Mouse (Mus musculus) hindbrain, embryonic 11.5 days (tissue): ENCODE results near the gene Spaca5. TPM values are rescaled to one million over a fixed set of nuclear protein-coding genes. Genes with fewer than 3 reads are reported as not detected.

Experiments used
- ATAC-seq: fragments of 200-750 bp; cut with Nextera tagmentation; 2 replicates; pipeline ENCODE4 v1.8.0; 2017; ENCODE audit warnings: mild to moderate bottlenecking, moderate TSS enrichment, moderate library complexity; ENCODE audit not compliant: low FRiP score
- DNase-seq: peaks from one replicate; pipeline ENCODE4 v3.0.0-alpha.2; 2015; ENCODE audit warnings: low spot score
- H3K27ac ChIP-seq: fragments of 300-500 bp; sonication (generic); 2 replicates; pipeline ENCODE4 v1.5.1; 2014; ENCODE audit warnings: mild to moderate bottlenecking, low read depth, low read length
- H3K27me3 ChIP-seq: fragments of 300-500 bp; sonication (generic); 2 replicates; pipeline ENCODE4 v1.6.1; 2014; ENCODE audit warnings: mild to moderate bottlenecking, low read length, moderate library complexity, mixed read lengths; ENCODE audit not compliant: control insufficient read depth, insufficient read depth
- H3K36me3 ChIP-seq: fragments of 300-500 bp; sonication (generic); 2 replicates; pipeline ENCODE4 v1.6.1; 2014; ENCODE audit warnings: mild to moderate bottlenecking, low read length, moderate library complexity, mixed read lengths; ENCODE audit not compliant: control insufficient read depth, insufficient read depth
- H3K4me1 ChIP-seq: fragments of 300-500 bp; sonication (generic); replicated peaks from 2 replicates; pipeline ENCODE4 v1.6.1; 2014; ENCODE audit warnings: low read length, mixed read lengths; ENCODE audit not compliant: control insufficient read depth, insufficient read depth
- H3K4me2 ChIP-seq: fragments of 300-500 bp; sonication (generic); replicated peaks from 2 replicates; pipeline ENCODE4 v1.6.1; 2014; ENCODE audit warnings: mild to moderate bottlenecking, low read depth, low read length
- H3K4me3 ChIP-seq: fragments of 300-500 bp; sonication (generic); 2 replicates; pipeline ENCODE4 v1.5.1; 2014; ENCODE audit warnings: low read depth, low read length
- H3K9ac ChIP-seq: fragments of 300-500 bp; sonication (generic); 2 replicates; pipeline ENCODE4 v1.6.1; 2014; ENCODE audit warnings: low read depth, low read length
- H3K9me3 ChIP-seq: fragments of 300-500 bp; sonication (generic); 2 replicates; pipeline ENCODE4 v1.6.1; 2016; ENCODE audit warnings: low read length; ENCODE audit not compliant: control insufficient read depth
- WGBS: fragments of 180-500 bp; shearing (Covaris S2); extraction: QIAGEN DNeasy Blood & Tissue Kit; methylation state at CpG from one replicate; pipeline ENCODE4 v1.1.7; 2014; 5-methylcytosine and 5-hydroxymethylcytosine counted together
- polyA plus RNA-seq: library from polyadenylated mRNA; unstranded; fragments of >200 nt; fragmentation: Nextera tagmentation; extraction: Ambion mirVana; gene quantifications from 2 replicates; pipeline ENCODE4 v1.2.1, GENCODE M21; 2014

The Spaca5 gene
- not detected in 2 replicates for polyA plus RNA-seq

DNA sequence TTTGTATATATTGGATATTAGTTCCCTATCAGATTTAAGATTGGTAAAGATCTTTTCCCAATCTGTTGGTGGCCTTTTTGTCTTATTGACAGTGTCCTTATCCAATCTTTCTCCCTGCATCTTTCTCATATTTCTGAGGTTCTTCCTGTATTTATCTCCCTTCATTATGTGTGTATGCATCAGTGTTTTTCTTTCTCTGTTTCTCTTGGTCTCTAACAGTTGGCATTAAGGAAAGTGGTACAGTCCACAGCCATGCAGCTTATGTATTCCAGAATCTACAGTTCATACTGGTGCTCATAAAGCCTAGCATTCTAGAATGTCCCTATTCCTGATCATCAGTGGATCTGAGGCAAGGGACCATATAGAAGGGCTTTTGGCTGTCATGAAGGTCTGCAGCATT lies at the start of gene Spaca5:
Gene Spaca5 (plus strand): TSS at position 301 of the 400 bp plus-strand sequence.
- ATAC-seq (no peak), DNase-seq (no peak)
- Histone ChIP-seq H3K9me3 (no peaks in the 10 kb centered on the region), H3K4me2 (no peak within 1 kb of the TSS), H3K27me3 (no peaks in the 10 kb centered on the region), H3K4me3 (no peak within 1 kb of the TSS), H3K27ac (no peak within 1 kb of the TSS), H3K36me3 (no peaks in the 10 kb centered on the region), H3K4me1 (no peaks in the 10 kb centered on the region), H3K9ac (no peak within 1 kb of the TSS)

GRCm38 (mm10) chrX:21061460-21061859 lies 6.7 kb upstream of the Spaca5 start:
- Histone ChIP-seq H3K4me2 (peak overlapping the region; percentile 39), H3K27me3 (no peaks in the 10 kb centered on the region), H3K9me3 (no peaks in the 10 kb centered on the region), H3K36me3 (no peaks in the 10 kb centered on the region), H3K4me1 (no peaks in the 10 kb centered on the region), H3K9ac (peak overlapping the region; percentile 53; the same call in 1 of the 2 replicates), H3K27ac (no peak overlapping the region), H3K4me3 (peak overlapping the region; percentile 41)
- no peak for ATAC-seq
- no peak for DNase-seq
- WGBS, result 22% methylated on average over 9 of the region's 9 CpGs

- H3K27me3 ChIP-seq, result no peaks in the 10 kb centered on the region
- H3K9ac ChIP-seq, result peak within 1 kb of the TSS; percentile 53
- DNase-seq (peak; percentile 77), ATAC-seq (peak; percentile 95)
- no peaks in the 10 kb centered on the region for H3K9me3 ChIP-seq
- peak within 1 kb of the TSS; percentile 41 for H3K4me3 ChIP-seq
- H3K27ac ChIP-seq, result no peak within 1 kb of the TSS
- H3K4me1 ChIP-seq, result no peaks in the 10 kb centered on the region
- H3K4me2 ChIP-seq, result peak within 1 kb of the TSS; percentile 39
- no peaks in the 10 kb centered on the region for H3K36me3 ChIP-seq
- WGBS, result 18% methylated on average over 25 of the region's 25 CpGs
Measured at GRCm38 (mm10) chrX:21061866-21062543, 6.2 kb upstream of the Spaca5 start, which contains the start of gene Zfp182. Gene Zfp182, minus strand, starts transcription at chrX:21062316.

- no peaks in the 10 kb centered on the region for H3K9me3 ChIP-seq
- ATAC-seq, result peak; percentile 58; the same call in 1 of the 2 replicates
Measured at GRCm38 (mm10) chrX:21062544-21062890, 5.7 kb upstream of the Spaca5 start.

GRCm38 (mm10) chrX:21088645-21088982 lies 20.4 kb downstream of the Spaca5 start:
- Histone ChIP-seq H3K9me3 (no peaks in the 10 kb centered on the region), H3K4me2 (peak overlapping the region; percentile 40), H3K27me3 (no peaks in the 10 kb centered on the region), H3K36me3 (no peaks in the 10 kb centered on the region), H3K4me3 (peak overlapping the region; percentile 41), H3K27ac (no peak overlapping the region), H3K9ac (peak overlapping the region; percentile 0; the same call in 1 of the 2 replicates), H3K4me1 (no peaks in the 10 kb centered on the region)
- DNase-seq (no peak), ATAC-seq (no peak)
- 33% methylated on average over 6 of the region's 6 CpGs for WGBS

More at GRCm38 (mm10) chrX:21062544-21062890, 5.7 kb upstream of the Spaca5 start:
- WGBS, result 61% methylated on average over 3 of the region's 3 CpGs
- Histone ChIP-seq H3K4me3 (peak overlapping the region; percentile 41; the same call in 1 of the 2 replicates), H3K4me1 (no peaks in the 10 kb centered on the region), H3K9ac (no peak overlapping the region; the same call in 1 of the 2 replicates), H3K27me3 (no peaks in the 10 kb centered on the region), H3K4me2 (no peak overlapping the region), H3K36me3 (no peaks in the 10 kb centered on the region), H3K27ac (no peak overlapping the region)
- DNase-seq, result no peak

DNA sequence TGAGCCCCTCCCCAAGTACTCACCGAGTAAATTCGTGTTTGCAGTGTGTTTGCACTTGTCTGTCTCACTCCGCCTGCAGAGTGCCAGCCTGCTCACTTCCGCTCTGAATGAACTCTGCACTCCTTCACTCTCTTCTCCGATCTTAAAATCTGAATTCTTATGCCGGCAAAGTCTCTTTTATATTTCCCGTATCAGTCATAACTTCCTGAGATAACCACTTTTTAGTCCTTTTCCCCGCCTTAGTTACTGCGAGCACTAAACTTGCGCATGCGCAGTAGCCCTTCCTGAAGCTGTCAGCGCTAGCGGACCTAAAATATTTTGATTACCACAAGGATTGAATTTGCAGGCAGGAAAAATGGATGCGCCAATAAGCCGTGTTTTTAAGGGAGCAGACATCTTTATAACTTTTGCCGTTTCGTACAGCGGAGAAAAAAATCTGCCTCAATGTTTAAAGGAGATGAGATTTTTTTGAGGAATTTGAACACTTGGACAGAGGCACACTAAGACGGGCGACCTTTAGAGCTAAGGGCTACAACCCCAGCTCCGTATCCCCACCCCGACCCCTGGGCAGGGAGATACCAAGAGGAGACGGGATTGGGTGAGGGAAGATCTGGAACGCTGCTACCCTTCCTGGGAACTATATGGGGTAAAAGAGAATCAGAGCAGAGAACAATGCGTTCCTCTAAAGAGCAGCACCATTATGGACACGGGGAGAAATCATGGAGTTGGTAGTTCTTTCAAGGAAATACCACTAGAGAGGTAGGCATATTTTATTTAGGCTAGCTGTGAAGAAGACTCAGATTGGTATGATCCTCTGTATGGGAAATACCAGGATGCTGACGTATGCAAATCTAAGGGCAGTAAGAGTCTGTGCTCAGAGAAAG lies 21.0 kb downstream of the Spaca5 start, which contains the start of gene Zfp300:
Gene Zfp300 (minus strand): TSS at position 545 of the 884 bp plus-strand sequence.
- DNase-seq (peak; percentile 70), ATAC-seq (peak; percentile 91)
- 18% methylated on average over 27 of the region's 27 CpGs for WGBS
- Histone ChIP-seq H3K9me3 (no peaks in the 10 kb centered on the region), H3K27me3 (no peaks in the 10 kb centered on the region), H3K9ac (peak within 1 kb of the TSS; percentile 0; the same call in 1 of the 2 replicates), H3K4me3 (peak within 1 kb of the TSS; percentile 41), H3K4me2 (peak within 1 kb of the TSS; percentile 40), H3K36me3 (no peaks in the 10 kb centered on the region), H3K4me1 (no peaks in the 10 kb centered on the region), H3K27ac (no peak within 1 kb of the TSS)

DNA sequence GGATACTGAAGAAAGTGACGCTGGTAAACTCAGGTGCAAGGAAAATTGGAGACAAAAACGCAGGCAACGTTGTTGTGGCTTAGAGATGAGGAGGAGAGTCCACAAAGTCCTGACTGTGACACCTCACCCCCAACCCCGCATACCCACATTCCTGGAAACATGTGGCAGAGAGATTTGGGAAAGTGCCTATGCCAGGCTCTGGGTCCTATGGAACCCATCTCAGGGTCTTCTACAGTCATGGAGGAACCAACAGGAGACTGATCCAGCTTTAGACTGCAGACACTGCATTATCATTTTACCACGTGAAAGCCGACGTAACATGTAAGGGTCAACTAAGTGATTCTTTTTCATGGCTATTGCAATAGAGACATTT lies 21.6 kb downstream of the Spaca5 start:
- 49% methylated on average over 7 of the region's 7 CpGs for WGBS
- Histone ChIP-seq H3K4me1 (no peaks in the 10 kb centered on the region), H3K9ac (no peak overlapping the region), H3K4me3 (peak overlapping the region; percentile 41), H3K27me3 (no peaks in the 10 kb centered on the region), H3K36me3 (no peaks in the 10 kb centered on the region), H3K9me3 (no peaks in the 10 kb centered on the region), H3K4me2 (peak overlapping the region; percentile 8), H3K27ac (no peak overlapping the region)
- DNase-seq (no peak), ATAC-seq (peak; percentile 43; the same call in 1 of the 2 replicates)

DNA sequence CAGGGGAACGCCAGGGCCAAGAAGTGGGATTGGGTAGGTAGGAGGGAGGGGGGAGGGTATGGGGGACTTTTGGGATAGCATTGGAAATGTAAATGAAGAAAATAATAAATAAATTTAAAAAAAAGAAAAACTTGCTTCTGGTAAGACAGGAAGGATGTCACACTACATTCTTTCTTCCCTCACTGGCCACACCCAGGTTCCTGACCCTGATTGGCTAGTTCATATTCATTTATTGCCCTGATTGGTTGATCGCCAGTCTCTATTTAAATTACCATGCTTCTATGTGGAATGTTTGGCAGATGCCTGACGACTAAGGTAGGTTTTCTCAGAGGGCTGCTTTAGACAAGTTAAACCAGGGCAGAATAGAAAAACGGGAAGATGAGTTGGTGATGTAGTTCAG lies 47.3 kb downstream of the Spaca5 start, which contains the start of gene Ssxa1:
Gene Ssxa1 (plus strand): TSS at position 301 of the 400 bp plus-strand sequence.
- DNase-seq (no peak), ATAC-seq (no peak)
- no peak within 1 kb of the TSS for H3K4me2 ChIP-seq
- no peak within 1 kb of the TSS for H3K27ac ChIP-seq
- no peaks in the 10 kb centered on the region for H3K27me3 ChIP-seq
- no peaks in the 10 kb centered on the region for H3K4me1 ChIP-seq
- H3K4me3 ChIP-seq, result no peak within 1 kb of the TSS
- 82% methylated on average over 4 of the region's 4 CpGs for WGBS
- H3K9me3 ChIP-seq, result no peaks in the 10 kb centered on the region
- H3K36me3 ChIP-seq, result no peaks in the 10 kb centered on the region
- H3K9ac ChIP-seq, result no peak within 1 kb of the TSS
